Mouse (Mus musculus): Measurements from ENCODE around the gene Sub1.

Gene Sub1

DNA sequence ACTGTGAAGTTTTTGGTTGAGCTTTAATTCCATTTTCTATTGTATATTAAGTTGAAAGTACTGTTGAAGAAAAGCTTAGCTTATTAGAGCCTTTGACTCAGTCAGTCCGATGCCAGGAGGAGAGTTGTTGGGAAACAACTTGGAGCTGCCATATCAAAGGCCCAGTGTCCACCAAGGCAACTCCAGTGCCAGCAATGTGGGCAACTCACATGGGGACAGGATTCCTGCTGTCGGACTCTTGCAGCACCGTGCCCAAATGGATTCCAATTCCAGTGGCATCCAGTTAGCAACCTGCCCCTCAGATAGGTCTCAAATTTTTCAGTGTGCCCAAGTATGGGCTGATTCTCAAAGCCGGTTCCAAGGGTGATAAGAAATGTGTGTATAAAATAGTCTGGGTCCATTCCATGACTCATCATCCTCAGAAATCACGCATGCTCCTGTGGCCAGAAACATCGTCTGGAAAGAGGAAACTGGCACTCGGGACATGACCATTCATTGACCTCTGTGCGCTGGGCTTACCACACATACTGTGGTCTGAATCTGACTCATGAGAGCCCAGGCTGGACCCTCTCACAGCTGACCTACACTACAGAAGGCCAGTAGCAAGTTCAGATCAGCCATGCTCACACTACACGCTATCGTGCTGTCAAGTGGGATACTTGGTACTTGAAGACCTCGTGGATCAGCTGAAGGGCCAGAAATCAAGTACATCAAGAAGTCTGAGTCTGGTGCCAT, 32.8 kb downstream of the Sub1 start:
- no peak for DNase-seq

DNA sequence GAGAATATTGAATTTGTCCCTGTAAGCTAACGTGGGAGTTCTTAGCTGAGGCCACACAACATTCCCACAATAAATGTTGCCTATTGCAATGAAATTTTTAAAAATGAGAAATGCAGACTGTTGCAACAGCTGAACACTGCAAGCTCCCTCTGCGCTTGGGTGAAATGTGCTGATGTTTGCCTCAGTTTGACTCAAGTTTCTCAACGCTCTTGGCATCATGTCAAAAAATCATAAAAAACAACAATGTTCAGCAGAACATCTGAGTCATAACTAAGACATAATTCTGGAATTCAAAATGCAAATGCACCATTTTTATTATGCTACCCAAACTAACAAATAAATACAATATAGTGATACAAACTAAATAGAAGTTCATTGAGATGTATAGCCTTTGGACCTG, 37.1 kb downstream of the Sub1 start:
- no peak for DNase-seq

DNA sequence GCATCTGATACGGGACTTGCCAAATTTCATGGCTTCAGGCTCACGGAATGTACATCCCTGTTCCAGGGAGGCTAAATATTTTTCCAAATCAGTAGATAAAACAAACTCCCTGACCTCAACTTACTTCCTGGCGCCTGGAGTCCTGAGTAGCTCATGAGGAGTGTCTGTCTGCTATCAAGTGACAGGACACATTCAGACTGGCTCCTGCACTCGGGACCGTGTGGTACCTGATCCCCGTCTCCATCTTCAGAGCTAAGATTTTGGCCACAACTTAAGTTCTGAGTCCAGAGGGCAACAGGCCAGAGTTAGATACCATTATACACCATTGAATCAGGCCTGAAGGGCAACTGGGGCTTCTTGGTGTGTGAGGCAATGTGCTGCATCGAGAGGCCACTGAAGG, 40.7 kb downstream of the Sub1 start:
- DNase-seq = no peak

DNA sequence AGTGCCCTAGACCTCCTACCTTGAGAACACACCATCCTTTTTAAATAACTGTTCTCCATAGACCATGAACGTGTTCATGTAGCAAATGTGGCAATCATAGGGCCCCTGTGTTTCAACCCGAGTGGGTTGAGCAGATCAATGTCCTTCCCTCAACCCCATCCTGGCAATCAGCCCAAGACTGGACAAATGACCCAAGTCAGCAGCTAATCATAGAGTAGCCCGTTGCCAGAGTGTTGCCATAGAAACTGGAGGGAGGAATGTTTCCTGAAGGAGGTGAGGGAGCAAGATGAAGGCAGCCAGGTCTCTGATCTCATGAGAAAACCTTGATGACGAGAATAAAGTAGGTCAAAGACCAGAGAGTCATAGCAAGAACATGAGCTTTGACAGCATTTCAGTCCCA, 42.6 kb downstream of the Sub1 start:
- DNase-seq = no peak

DNA sequence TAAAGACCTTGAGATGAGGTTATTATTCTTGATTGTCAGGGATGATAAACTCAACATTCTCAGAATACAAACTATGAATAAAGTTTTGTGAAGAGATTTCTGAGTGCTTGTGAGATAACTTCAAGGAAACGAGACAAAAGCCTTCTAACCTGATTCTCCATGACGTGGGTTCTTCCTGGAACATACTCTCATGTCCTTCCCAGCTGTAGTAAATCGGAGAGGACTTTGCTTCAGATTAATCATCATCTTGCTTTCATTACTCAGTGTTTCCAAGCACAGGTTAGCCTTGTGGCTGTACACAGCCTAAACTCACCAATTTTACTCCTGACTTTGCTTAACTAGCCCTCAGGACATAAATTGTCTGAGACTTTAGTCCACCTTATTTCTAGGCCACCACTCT, 44.6 kb downstream of the Sub1 start:
- DNase-seq = no peak

DNA sequence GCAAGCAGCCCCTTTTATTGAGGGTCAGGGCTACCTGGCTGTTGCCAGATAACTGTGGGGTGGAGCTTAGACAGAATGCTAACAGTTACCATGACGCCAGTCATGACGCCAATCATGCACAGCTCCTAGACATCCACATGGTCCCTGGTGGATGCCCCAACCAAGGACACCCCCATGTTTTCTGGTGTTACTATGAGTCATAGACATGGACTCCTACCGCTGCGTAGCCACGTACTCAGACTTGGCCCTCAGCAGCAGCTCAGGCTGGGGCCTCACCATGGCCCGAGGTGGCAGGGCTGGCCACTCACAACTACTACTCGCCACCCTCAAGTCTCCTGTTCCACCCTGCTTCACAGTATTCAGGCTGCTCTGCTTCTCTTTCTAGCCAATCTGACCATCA, 45.6 kb downstream of the Sub1 start:
- DNase-seq = no peak

DNA sequence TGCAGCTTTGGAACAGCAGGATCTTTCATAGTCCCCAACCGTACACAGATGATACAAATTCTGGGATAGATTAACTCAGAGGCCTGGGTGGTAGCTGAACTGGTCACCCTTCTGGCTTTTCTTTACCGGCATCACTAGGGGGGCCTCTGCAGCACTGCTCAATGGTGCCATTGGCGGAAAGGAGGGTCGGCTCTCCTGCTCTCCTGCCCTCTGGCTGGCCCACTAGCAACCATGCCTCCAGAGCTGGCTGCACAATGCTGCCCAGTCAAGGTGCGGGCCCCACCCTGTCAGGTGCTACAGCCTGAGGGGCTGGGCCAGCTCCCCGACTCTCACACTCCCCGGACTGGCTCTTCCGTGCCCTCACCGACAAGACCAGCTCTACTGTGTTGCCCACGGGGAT, 46.6 kb downstream of the Sub1 start:
- no peak for DNase-seq

DNA sequence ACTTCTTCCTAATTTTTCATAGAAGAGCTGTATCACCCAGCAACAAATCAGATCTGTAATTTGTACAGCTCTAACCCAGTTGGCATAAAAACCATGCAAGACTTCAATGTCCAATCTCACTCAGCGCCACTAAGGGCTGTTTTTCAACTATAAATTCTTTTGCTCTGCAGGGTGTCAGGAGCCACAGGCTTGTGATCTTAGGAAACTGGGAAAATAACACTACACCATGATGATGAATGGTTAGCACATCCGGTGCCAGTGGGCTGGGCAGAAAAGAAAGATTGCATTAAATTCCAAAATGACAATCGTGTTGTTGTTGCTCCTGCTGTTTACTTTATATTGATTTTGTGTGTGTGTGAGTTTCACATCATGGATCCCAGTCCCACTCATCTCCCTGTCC, 47.3 kb downstream of the Sub1 start:
- DNase-seq = no peak

DNA sequence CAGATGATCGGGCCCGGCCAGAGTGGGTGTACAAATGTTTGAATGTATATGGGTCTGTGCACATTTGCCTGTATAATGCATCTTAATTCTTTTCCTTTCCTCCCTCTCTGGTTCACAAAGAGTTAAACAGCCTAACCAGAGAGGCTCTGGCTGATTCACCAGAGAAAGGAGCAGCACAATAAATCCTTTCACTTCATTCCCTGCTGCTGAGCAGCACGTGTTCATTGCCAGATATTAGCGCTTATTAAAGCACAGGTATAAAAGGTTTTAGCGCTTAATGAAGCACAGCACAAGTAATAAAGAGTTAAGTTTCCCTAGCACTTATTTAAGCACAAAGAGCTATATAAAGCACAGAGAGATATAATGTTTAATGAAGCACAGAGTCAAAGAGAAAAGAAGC, 55.9 kb downstream of the Sub1 start:
- DNase-seq = no peak
